Comparison of ENCODE assay signal across 21 mouse cellular contexts in the genomic region with DNA sequence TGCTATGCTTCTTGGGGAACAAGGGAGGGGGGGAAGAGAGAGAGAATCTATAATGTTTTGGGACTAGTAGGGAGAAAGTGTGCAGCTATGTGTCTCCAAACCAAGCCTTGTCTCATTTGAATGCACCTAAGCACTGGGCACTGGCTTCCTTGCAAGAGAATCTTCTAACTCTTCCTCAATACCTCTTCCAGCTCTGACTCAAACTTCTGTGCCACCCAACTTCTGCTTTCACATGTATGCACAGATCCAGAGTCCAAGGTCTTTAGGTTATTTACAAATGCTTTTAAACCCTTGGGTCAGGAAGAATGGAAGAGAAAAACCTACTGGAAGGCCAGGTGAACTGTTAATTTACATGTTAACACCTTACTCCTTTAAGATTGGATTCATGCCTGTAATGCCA. TPM values are rescaled to one million over a fixed set of nuclear protein-coding genes. Genes with fewer than 3 reads are reported as not detected.
DNase-seq lines count a peak whose midpoint lies in the region; ATAC-seq and TF ChIP-seq lines count a peak whose summit lies in the region.
"Had no signal": no experiment of that assay in that cellular context is flagged by ENCODE, and none has a peak within 500 bp of the region (broad histone marks: within the 10 kb centered on the region; RNA-seq: fewer than 3 reads in every experiment).

No protein-coding gene starts in this region.

- intact Hi-C loops in gastrocnemius, adult 2 months (cut with DNase I) = no loop called here

- peak overlapping the region; percentile 30; the same call in 1 of the 2 replicates for H3K4me3 ChIP-seq in gastrocnemius, adult 2 months
- H3K4me3 ChIP-seq in kidney, embryonic 16.5 days (ENCODE audit: low read length) = peak overlapping the region; percentile 1; the same call in 1 of the 2 replicates
- H3K4me3 ChIP-seq in kidney, adult 2 months (ENCODE audit: insufficient read depth, low read depth, low read length) = no peak overlapping the region
- peak overlapping the region; percentile 52 for H3K4me3 ChIP-seq in lung, adult 2 months (replicated peaks; ENCODE audit: extremely low read depth, low read depth, low read length)
- H3K4me3 ChIP-seq in midbrain, embryonic 14.5 days (replicated peaks; ENCODE audit: low read depth, low read length) = no peak overlapping the region
- H3K4me3 ChIP-seq: erythroblast, embryonic 14.5 days; left cerebral cortex, adult 2 months; limb, embryonic 12.5 days; midbrain, embryonic 12.5 days; neural tube, embryonic 15.5 days; stomach, embryonic 15.5 days had no signal

- H3K36me3 ChIP-seq in kidney, embryonic 16.5 days (ENCODE audit: insufficient read depth, low read length) = no peaks in the 10 kb centered on the region
- H3K36me3 ChIP-seq in kidney, adult 2 months (ENCODE audit: control insufficient read depth, insufficient read depth, low read length) = no peaks in the 10 kb centered on the region
- H3K36me3 ChIP-seq in midbrain, embryonic 14.5 days (ENCODE audit: control insufficient read depth, insufficient read depth, low read length) = no peaks in the 10 kb centered on the region
- H3K36me3 ChIP-seq: limb, embryonic 12.5 days; midbrain, embryonic 12.5 days; neural tube, embryonic 15.5 days; stomach, embryonic 15.5 days had no signal

- H3K27ac ChIP-seq in gastrocnemius, adult 2 months = no peak overlapping the region
- peak overlapping the region; percentile 20; the same call in 1 of the 2 replicates for H3K27ac ChIP-seq in kidney, embryonic 16.5 days (ENCODE audit: low read length)
- no peak overlapping the region for H3K27ac ChIP-seq in kidney, adult 2 months (ENCODE audit: insufficient read depth, low read depth, low read length)
- no peak overlapping the region for H3K27ac ChIP-seq in midbrain, embryonic 14.5 days (replicated peaks; ENCODE audit: low read depth, low read length)
- H3K27ac ChIP-seq: hindbrain, embryonic 14.5 days; layer of hippocampus, adult 2 months; left cerebral cortex, adult 2 months; limb, embryonic 12.5 days; liver, embryonic 14.5 days; midbrain, embryonic 12.5 days; neural tube, embryonic 15.5 days; stomach, embryonic 15.5 days had no signal

- TF ChIP-seq CTCF in gastrocnemius, adult 2 months (IDR thresholded peaks at IDR 0.05) = no peak
- TF ChIP-seq CTCF in kidney, adult 2 months (conservative IDR thresholded peaks at IDR 0.05; ENCODE audit: insufficient read depth, insufficient read length, low read depth, low read length) = no peak
- TF ChIP-seq CTCF in lung, adult 2 months (IDR thresholded peaks at IDR 0.05; ENCODE audit: insufficient read depth, low read length) = no peak

- ATAC-seq in kidney, embryonic 16.5 days (ENCODE audit: low FRiP score, low TSS enrichment) = no peak
- ATAC-seq in midbrain, embryonic 14.5 days (ENCODE audit: low FRiP score, low TSS enrichment) = no peak
- ATAC-seq: activated CD4-positive, CD25-positive, alpha-beta regulatory T cell, adult 4 months; intestine, postnatal 0 days had no signal

- no peak for DNase-seq in gastrocnemius, adult 2 months
- DNase-seq in gastrocnemius, postnatal 10 days = no peak
- DNase-seq in kidney, adult 2 months = no peak
- DNase-seq in lung, adult 2 months = no peak
- DNase-seq in lung, postnatal 25 days (ENCODE audit: low spot score) = no peak
- no peak for DNase-seq in midbrain, embryonic 14.5 days

- H3K9ac ChIP-seq in kidney, embryonic 16.5 days (replicated peaks; ENCODE audit: low read length) = no peak overlapping the region
- no peak overlapping the region for H3K9ac ChIP-seq in midbrain, embryonic 14.5 days (replicated peaks; ENCODE audit: low read length)
- H3K9ac ChIP-seq: hindbrain, embryonic 14.5 days; limb, embryonic 12.5 days; liver, embryonic 14.5 days; midbrain, embryonic 12.5 days; neural tube, embryonic 15.5 days; stomach, embryonic 15.5 days had no signal

- TF ChIP-seq POLR2A in kidney, adult 2 months (IDR thresholded peaks at IDR 0.05; ENCODE audit: low read depth, low read length) = no peak
- no peak for TF ChIP-seq POLR2A in lung, adult 2 months (IDR thresholded peaks at IDR 0.05; ENCODE audit: borderline replicate concordance, extremely low read depth, low read depth, low read length)

- H3K27me3 ChIP-seq in kidney, embryonic 16.5 days (ENCODE audit: insufficient read depth, low read length) = no peaks in the 10 kb centered on the region
- no peaks in the 10 kb centered on the region for H3K27me3 ChIP-seq in kidney, adult 2 months (replicated peaks; ENCODE audit: control insufficient read depth, insufficient read depth, low read length)
- H3K27me3 ChIP-seq in midbrain, embryonic 14.5 days (ENCODE audit: control insufficient read depth, insufficient read depth, low read length) = no peaks in the 10 kb centered on the region
- H3K27me3 ChIP-seq: CH12.LX; limb, embryonic 12.5 days; midbrain, embryonic 12.5 days; neural tube, embryonic 15.5 days; stomach, embryonic 15.5 days had no signal

- peak overlapping the region; percentile 22; the same call in 1 of the 2 replicates for H3K4me2 ChIP-seq in kidney, embryonic 16.5 days (replicated peaks; ENCODE audit: low read depth, low read length)
- H3K4me2 ChIP-seq in midbrain, embryonic 14.5 days (ENCODE audit: low read length) = no peak overlapping the region

- H3K9me3 ChIP-seq in kidney, embryonic 16.5 days (ENCODE audit: low read length) = no peaks in the 10 kb centered on the region
- H3K9me3 ChIP-seq in midbrain, embryonic 14.5 days (ENCODE audit: control insufficient read depth, low read length) = no peaks in the 10 kb centered on the region
- H3K9me3 ChIP-seq: limb, embryonic 12.5 days; midbrain, embryonic 12.5 days; neural tube, embryonic 15.5 days; stomach, embryonic 15.5 days had no signal

- H3K4me1 ChIP-seq in kidney, embryonic 16.5 days (ENCODE audit: insufficient read depth, low read length) = peaks cover 10% of the 10 kb centered on the region
- no peaks in the 10 kb centered on the region for H3K4me1 ChIP-seq in kidney, adult 2 months (ENCODE audit: control insufficient read depth, insufficient read depth, low read length)
- H3K4me1 ChIP-seq in lung, adult 2 months (ENCODE audit: control insufficient read depth, insufficient read depth, low read length) = no peaks in the 10 kb centered on the region; the same call in 1 of the 2 replicates
- no peaks in the 10 kb centered on the region for H3K4me1 ChIP-seq in midbrain, embryonic 14.5 days (ENCODE audit: control insufficient read depth, insufficient read depth, low read length)
- H3K4me1 ChIP-seq: limb, embryonic 12.5 days; midbrain, embryonic 12.5 days; neural tube, embryonic 15.5 days; stomach, embryonic 15.5 days had no signal

RNA-seq across cellular contexts. Expression of gene Aox3, which starts 0.5 kb away (rescaled TPM):
- total RNA-seq in gastrocnemius, adult 2 months (2021) = 1 to 10 TPM in 1 of 2 experiments, under 1 TPM in 1; 0.45 to 1.1 TPM
- under 1 TPM; 0.16 to 0.38 TPM for total RNA-seq in gastrocnemius, postnatal 10 days (2021)
- polyA plus RNA-seq in kidney, embryonic 16.5 days (2015; fragmentation: Nextera tagmentation; extraction: Ambion mirVana) = 3.5 and 3.6 TPM in 2 replicates
- 1.1 and 1.2 TPM in 2 replicates for polyA plus RNA-seq in kidney, adult 2 months (2012; rRNA removed)
- 23.9 and 41.6 TPM in 2 replicates for polyA plus RNA-seq in lung, adult 2 months (2012; rRNA removed)
- 0.12 and 0.38 TPM in 2 replicates for polyA plus RNA-seq in midbrain, embryonic 14.5 days (2014; fragmentation: Nextera tagmentation; extraction: Ambion mirVana)
- total RNA-seq: hematopoietic stem cell, adult 5-6 weeks had no signal
- polyA plus RNA-seq: activated CD4-positive, CD25-positive, alpha-beta regulatory T cell, adult 4 months; erythroblast, embryonic 14.5 days; heart, embryonic 11.5 days had no signal

Comparison
In these comparisons a context has a peak if more than half of its experiments do, and no peak if none do; other contexts are left out.
1. H3K4me3 ChIP-seq: peak in gastrocnemius, adult 2 months (single experiment), kidney, embryonic 16.5 days (single experiment) and lung, adult 2 months (single experiment); none in kidney, adult 2 months (single experiment) and midbrain, embryonic 14.5 days (single experiment).